Mouse (Mus musculus): ENCODE data around the gene Cisd1.

- TF ChIP-seq CTCF (conservative IDR thresholded peaks at IDR 0.05 in 1 of 2, IDR thresholded peaks at IDR 0.05 in 1 of 2; ENCODE audit: low read depth in 2 of 2, low read length in 2 of 2) (no peak), SIN3A (IDR thresholded peaks at IDR 0.05; ENCODE audit: low read length) (no peak), MXI1 (IDR thresholded peaks at IDR 0.05; ENCODE audit: low read depth, low read length) (peak; percentile 54; the same call in 1 of the 2 replicates), MYC (IDR thresholded peaks at IDR 0.05; ENCODE audit: low read depth, low read length) (no peak), POLR2A (IDR thresholded peaks at IDR 0.05; ENCODE audit: low read depth, low read length) (no peak), RAD21 (IDR thresholded peaks at IDR 0.05; ENCODE audit: low read depth, low read length) (no peak), ETS1 (conservative IDR thresholded peaks at IDR 0.05; ENCODE audit: low read depth, low read length) (no peak), EP300 (IDR thresholded peaks at IDR 0.05; ENCODE audit: low read length) (no peak), BHLHE40 (IDR thresholded peaks at IDR 0.05; ENCODE audit: low read depth, low read length) (0 out of 2 replicates have a peak, but pooled peaks have one; percentile 9), CHD1 (IDR thresholded peaks at IDR 0.05; ENCODE audit: low read depth, low read length) (no peak)
Observed at GRCm38 (mm10) chr10:71347964-71348636, 3.3 kb upstream of the Cisd1 start.

All from CH12.LX (cell line).